Mouse (Mus musculus): Measurements from ENCODE around the gene Crisp4. TPM values are rescaled to one million over a fixed set of nuclear protein-coding genes. Genes with fewer than 3 reads are reported as not detected.

The Crisp4 gene
- polyA plus RNA-seq (2015; fragmentation: Nextera tagmentation; extraction: Ambion mirVana) = not detected in 2 replicates

- ATAC-seq (ENCODE audit: low FRiP score, low read depth) = no peak
- Histone ChIP-seq H3K9ac (no peak within 1 kb of the TSS), H3K9me3 (no peaks in the 10 kb centered on the region), H3K4me1 (no peaks in the 10 kb centered on the region), H3K27ac (no peak within 1 kb of the TSS), H3K4me3 (no peak within 1 kb of the TSS), H3K4me2 (replicated peaks) (no peak within 1 kb of the TSS), H3K36me3 (no peaks in the 10 kb centered on the region), H3K27me3 (no peaks in the 10 kb centered on the region)
- WGBS = 74% methylated on average over 3 of the region's 3 CpGs
Measured at GRCm38 (mm10) chr1:18145802-18146201, at the start of gene Crisp4. Gene Crisp4, minus strand, starts transcription at chr1:18145902.

GRCm38 (mm10) chr1:18191719-18192118 is 46.0 kb upstream of the Crisp4 start:
- no peak overlapping the region for H3K4me3 ChIP-seq
- ATAC-seq (ENCODE audit: low FRiP score, low read depth) = no peak
- no peaks in the 10 kb centered on the region for H3K9me3 ChIP-seq

GRCm38 (mm10) chr1:18190714-18191712 is 45.3 kb upstream of the Crisp4 start:
- no peak overlapping the region for H3K4me3 ChIP-seq
- WGBS = 4% methylated on average over 1 of the region's 1 CpGs
- H3K4me2 ChIP-seq (replicated peaks) = no peak overlapping the region
- H3K36me3 ChIP-seq = no peaks in the 10 kb centered on the region
- H3K9ac ChIP-seq = no peak overlapping the region
- no peaks in the 10 kb centered on the region for H3K9me3 ChIP-seq
- no peaks in the 10 kb centered on the region for H3K4me1 ChIP-seq
- H3K27me3 ChIP-seq = no peaks in the 10 kb centered on the region
- ATAC-seq (ENCODE audit: low FRiP score, low read depth) = no peak
- no peak overlapping the region for H3K27ac ChIP-seq

More at GRCm38 (mm10) chr1:18191719-18192118, 46.0 kb upstream of the Crisp4 start:
- no peaks in the 10 kb centered on the region for H3K27me3 ChIP-seq
- H3K27ac ChIP-seq = no peak overlapping the region
- H3K36me3 ChIP-seq = no peaks in the 10 kb centered on the region
- no peak overlapping the region for H3K9ac ChIP-seq
- H3K4me1 ChIP-seq = no peaks in the 10 kb centered on the region
- 17% methylated on average over 4 of the region's 4 CpGs for WGBS
- no peak overlapping the region for H3K4me2 ChIP-seq (replicated peaks)

- Histone ChIP-seq H3K27ac (no peak overlapping the region), H3K4me1 (no peaks in the 10 kb centered on the region), H3K4me2 (replicated peaks) (no peak overlapping the region), H3K9me3 (no peaks in the 10 kb centered on the region), H3K27me3 (no peaks in the 10 kb centered on the region), H3K4me3 (no peak overlapping the region), H3K9ac (no peak overlapping the region), H3K36me3 (no peaks in the 10 kb centered on the region)
- no peak for ATAC-seq (ENCODE audit: low FRiP score, low read depth)
- WGBS = 90% methylated on average over 3 of the region's 3 CpGs
Measured at GRCm38 (mm10) chr1:18181167-18181566, 35.5 kb upstream of the Crisp4 start.

- ATAC-seq (ENCODE audit: low FRiP score, low read depth) = no peak
- H3K4me1 ChIP-seq = no peaks in the 10 kb centered on the region
- WGBS = 56% methylated on average over 4 of the region's 4 CpGs
Measured at GRCm38 (mm10) chr1:18170573-18170972, 24.9 kb upstream of the Crisp4 start.

GRCm38 (mm10) chr1:18168261-18168660 is 22.6 kb upstream of the Crisp4 start:
- Histone ChIP-seq H3K36me3 (no peaks in the 10 kb centered on the region), H3K4me3 (no peak overlapping the region), H3K9me3 (no peaks in the 10 kb centered on the region), H3K9ac (no peak overlapping the region), H3K27me3 (no peaks in the 10 kb centered on the region), H3K4me2 (replicated peaks) (no peak overlapping the region), H3K4me1 (no peaks in the 10 kb centered on the region), H3K27ac (no peak overlapping the region)
- WGBS = 74% methylated on average over 1 of the region's 1 CpGs
- ATAC-seq (ENCODE audit: low FRiP score, low read depth) = no peak

More at GRCm38 (mm10) chr1:18170573-18170972, 24.9 kb upstream of the Crisp4 start:
- H3K4me3 ChIP-seq = no peak overlapping the region
- no peaks in the 10 kb centered on the region for H3K36me3 ChIP-seq
- H3K4me2 ChIP-seq (replicated peaks) = no peak overlapping the region
- no peak overlapping the region for H3K9ac ChIP-seq
- H3K27me3 ChIP-seq = no peaks in the 10 kb centered on the region
- H3K9me3 ChIP-seq = no peaks in the 10 kb centered on the region
- H3K27ac ChIP-seq = no peak overlapping the region

GRCm38 (mm10) chr1:18159082-18159481 is 13.4 kb upstream of the Crisp4 start:
- Histone ChIP-seq H3K27me3 (no peaks in the 10 kb centered on the region), H3K4me2 (replicated peaks) (no peak overlapping the region), H3K9me3 (no peaks in the 10 kb centered on the region), H3K9ac (no peak overlapping the region), H3K4me1 (no peaks in the 10 kb centered on the region), H3K4me3 (no peak overlapping the region), H3K27ac (no peak overlapping the region), H3K36me3 (no peaks in the 10 kb centered on the region)
- no peak for ATAC-seq (ENCODE audit: low FRiP score, low read depth)
- 81% methylated on average over 6 of the region's 6 CpGs for WGBS

- Histone ChIP-seq H3K36me3 (no peaks in the 10 kb centered on the region), H3K4me2 (replicated peaks) (no peak overlapping the region), H3K4me3 (no peak overlapping the region), H3K27ac (no peak overlapping the region), H3K9me3 (no peaks in the 10 kb centered on the region), H3K4me1 (no peaks in the 10 kb centered on the region), H3K9ac (no peak overlapping the region), H3K27me3 (no peaks in the 10 kb centered on the region)
- ATAC-seq (ENCODE audit: low FRiP score, low read depth) = no peak
Measured at GRCm38 (mm10) chr1:18148211-18148610, 2.5 kb upstream of the Crisp4 start.

GRCm38 (mm10) chr1:18131691-18132090 is 14.0 kb downstream of the Crisp4 start:
- ATAC-seq (ENCODE audit: low FRiP score, low read depth) = no peak
- no peaks in the 10 kb centered on the region for H3K36me3 ChIP-seq
- no peak overlapping the region for H3K4me2 ChIP-seq (replicated peaks)
- H3K9ac ChIP-seq = no peak overlapping the region
- 58% methylated on average over 4 of the region's 4 CpGs for WGBS
- no peaks in the 10 kb centered on the region for H3K27me3 ChIP-seq
- no peaks in the 10 kb centered on the region for H3K9me3 ChIP-seq
- H3K4me3 ChIP-seq = no peak overlapping the region
- H3K4me1 ChIP-seq = no peaks in the 10 kb centered on the region
- H3K27ac ChIP-seq = no peak overlapping the region

- Histone ChIP-seq H3K4me3 (no peak overlapping the region), H3K36me3 (no peaks in the 10 kb centered on the region), H3K27ac (no peak overlapping the region), H3K4me1 (no peaks in the 10 kb centered on the region), H3K27me3 (no peaks in the 10 kb centered on the region), H3K9ac (no peak overlapping the region), H3K9me3 (no peaks in the 10 kb centered on the region), H3K4me2 (replicated peaks) (no peak overlapping the region)
- ATAC-seq (ENCODE audit: low FRiP score, low read depth) = no peak
- 74% methylated on average over 4 of the region's 4 CpGs for WGBS
Measured at GRCm38 (mm10) chr1:18129983-18130382, 15.7 kb downstream of the Crisp4 start.

- no peak overlapping the region for H3K27ac ChIP-seq
- no peaks in the 10 kb centered on the region for H3K9me3 ChIP-seq
- H3K36me3 ChIP-seq = no peaks in the 10 kb centered on the region
- no peak overlapping the region for H3K9ac ChIP-seq
- 0 out of 2 replicates have a peak, but pooled peaks have one; percentile 44 for ATAC-seq (ENCODE audit: low FRiP score, low read depth)
- H3K4me1 ChIP-seq = no peaks in the 10 kb centered on the region
- WGBS = 34% methylated on average over 5 of the region's 5 CpGs
- H3K4me2 ChIP-seq (replicated peaks) = no peak overlapping the region
- no peak overlapping the region for H3K4me3 ChIP-seq
- no peaks in the 10 kb centered on the region for H3K27me3 ChIP-seq
Measured at GRCm38 (mm10) chr1:18106720-18107355, 38.9 kb downstream of the Crisp4 start.

- 43% methylated on average over 5 of the region's 5 CpGs for WGBS
- Histone ChIP-seq H3K9me3 (no peaks in the 10 kb centered on the region), H3K4me2 (replicated peaks) (no peak overlapping the region), H3K36me3 (no peaks in the 10 kb centered on the region), H3K4me1 (no peaks in the 10 kb centered on the region), H3K27me3 (no peaks in the 10 kb centered on the region), H3K27ac (no peak overlapping the region), H3K9ac (no peak overlapping the region), H3K4me3 (no peak overlapping the region)
- no peak for ATAC-seq (ENCODE audit: low FRiP score, low read depth)
Measured at GRCm38 (mm10) chr1:18105866-18106529, 39.7 kb downstream of the Crisp4 start.

Data from limb, embryonic 13.5 days (tissue).